Mouse (Mus musculus) heart, adult 11 months (tissue): ENCODE measurements around the gene Hivep2.
A peak's percentile ranks its signal among the peaks of the same experiment; 100 is the strongest.

ENCODE experiments used
- DNase-seq: peaks from one replicate; pipeline ENCODE4 v3.0.0; 2022

Gene Hivep2

DNA sequence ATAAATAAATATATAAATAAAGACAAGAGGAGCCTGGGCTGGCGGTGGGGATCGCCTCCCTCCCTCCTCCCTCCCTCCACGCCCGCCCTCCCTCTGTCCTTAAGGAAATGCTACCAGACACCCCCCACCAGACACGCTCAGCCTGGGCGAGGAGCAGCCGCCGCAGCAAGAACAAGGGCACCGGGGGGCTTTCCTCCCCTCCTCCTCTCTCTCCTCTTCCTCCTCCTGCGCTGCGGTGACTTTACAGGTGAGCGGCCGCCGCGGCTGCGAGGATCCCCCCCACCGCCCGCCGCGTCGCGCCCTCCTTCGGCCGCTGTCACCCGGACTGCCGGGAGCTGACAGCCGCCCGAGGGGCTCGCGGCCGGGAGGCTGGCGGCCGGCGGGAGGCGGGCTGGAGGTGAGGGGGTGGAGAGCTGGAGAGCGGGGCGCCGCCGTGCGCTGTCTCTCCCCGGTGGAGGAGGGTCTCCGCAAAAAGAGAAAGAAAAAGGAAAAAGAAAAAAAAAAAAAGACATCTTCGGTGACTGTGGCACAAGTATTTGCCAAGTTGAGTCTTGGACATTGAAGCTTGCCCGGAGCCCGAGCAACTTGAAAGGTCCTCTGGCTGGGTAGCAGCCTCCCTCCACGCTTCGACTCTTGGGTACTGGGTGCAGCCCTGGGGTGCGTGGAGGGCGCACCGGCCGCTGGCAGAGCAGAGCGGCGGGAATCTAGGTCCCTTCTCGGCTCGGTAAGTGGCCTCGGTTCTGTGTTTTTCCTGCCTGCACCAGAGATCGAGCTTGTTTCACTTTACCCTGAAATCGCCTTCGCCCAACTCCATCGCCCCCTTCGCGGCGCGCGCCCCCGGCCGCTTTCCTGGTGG is at the start of gene Hivep2:
Hivep2 (plus strand) TSS at position 102 of the 856 bp plus-strand sequence.
- peak; percentile 97 for DNase-seq

DNA sequence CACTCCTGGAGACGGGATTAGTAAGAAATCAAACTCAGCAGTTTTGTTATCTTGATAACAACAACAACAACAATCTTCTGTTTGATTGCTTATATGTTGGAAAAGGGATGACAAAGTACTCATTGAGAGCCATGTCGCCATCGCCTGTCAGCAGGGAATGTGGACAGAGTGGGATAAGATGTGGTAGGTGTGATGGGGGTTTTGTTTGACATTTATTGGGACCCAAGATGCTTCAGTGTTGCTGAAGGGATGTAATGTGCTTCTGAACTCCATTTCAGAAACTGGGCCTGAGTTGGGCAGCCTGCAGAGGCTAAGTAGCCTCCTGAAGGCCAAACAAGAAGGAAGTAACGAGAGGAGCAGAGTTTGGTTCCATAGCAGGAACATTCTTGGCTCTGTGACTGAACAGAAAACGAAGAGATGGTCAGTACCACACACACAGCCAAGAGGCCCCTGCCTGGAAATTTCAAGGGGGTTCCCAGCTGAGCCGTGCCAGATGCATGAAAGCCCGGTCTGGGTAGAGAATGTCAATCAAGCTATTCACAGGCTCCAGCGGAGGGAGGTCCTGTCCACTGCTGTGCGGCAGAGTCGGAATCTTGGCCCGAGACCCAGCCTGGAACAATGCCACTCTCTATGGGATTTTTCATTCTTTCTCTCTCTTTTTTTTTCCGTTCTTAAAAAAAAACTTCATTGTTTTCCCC is 49.1 kb upstream of the Hivep2 start:
- peak; percentile 88 for DNase-seq

DNA sequence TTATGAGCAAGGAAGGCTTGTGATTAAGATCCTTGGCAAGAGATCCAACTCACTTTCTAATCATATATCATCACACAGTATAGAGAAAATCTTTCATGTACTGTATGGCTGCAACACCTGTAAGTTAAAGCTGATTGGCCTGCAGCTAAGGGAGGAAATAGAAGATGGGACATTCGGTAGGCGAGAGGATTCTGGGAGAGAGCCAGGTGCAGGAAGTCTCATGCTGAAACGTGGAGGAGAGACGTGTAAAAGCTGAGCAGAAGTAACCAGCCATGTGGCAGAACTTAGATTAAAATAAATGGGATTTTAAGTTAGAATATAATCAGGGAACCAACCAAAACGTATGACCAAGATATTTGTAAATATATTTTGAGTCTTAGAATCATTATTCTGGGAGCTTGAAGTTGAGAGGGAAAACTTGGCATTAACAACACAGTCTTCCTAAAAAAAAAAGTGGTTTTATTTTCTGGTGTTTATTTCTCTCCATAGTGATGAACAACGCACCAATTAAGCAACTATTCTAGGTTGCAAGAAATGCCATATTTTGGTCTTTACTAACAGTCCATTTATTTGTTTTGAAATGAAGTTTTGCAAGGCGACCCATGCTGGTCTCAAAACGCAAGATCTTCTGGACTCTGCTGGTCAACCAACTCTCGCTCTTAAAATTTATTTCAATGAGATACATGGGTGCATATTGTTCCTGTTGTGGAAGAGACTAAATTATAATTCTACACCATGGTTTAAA is 44.1 kb upstream of the Hivep2 start:
- peak; percentile 41 for DNase-seq

DNA sequence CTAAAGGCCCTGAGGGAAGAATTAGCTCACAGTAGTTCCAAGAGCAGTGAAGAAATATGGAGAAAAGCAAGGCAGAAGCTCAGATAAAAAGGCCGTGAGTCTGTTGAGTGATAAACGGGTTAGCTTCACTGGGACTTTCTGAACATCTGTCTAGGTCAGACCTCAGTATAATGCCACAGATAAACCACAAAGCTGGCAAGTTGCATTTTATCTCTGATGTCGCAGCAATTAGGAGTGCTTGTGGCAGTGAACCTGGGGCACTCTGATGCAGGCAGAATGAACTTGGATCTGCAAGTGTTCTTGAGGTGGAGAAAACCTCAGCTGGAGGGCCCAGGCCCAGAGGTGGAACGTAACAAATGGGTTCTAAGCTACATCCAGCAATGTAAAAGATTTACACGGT is 36.6 kb upstream of the Hivep2 start:
- DNase-seq: peak; percentile 25

DNA sequence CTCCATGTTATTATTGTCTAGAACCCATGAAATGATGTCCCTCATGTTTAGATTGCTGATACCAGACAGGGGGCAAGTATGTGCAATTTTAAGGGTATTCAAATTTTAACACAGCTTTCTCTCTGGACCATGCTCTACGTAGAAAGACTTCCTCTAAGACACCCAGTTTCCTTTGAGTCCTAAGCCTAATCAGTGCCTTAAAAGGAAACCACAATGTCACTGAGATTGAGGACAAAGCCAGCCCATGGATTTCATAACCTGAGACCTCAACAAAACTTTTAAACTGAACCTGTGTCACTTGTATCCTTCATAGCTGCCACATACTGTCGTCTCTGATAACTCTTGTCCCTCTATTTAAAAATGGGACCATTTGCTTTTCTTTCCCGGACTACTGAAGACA is 33.7 kb upstream of the Hivep2 start:
- DNase-seq: no peak

DNA sequence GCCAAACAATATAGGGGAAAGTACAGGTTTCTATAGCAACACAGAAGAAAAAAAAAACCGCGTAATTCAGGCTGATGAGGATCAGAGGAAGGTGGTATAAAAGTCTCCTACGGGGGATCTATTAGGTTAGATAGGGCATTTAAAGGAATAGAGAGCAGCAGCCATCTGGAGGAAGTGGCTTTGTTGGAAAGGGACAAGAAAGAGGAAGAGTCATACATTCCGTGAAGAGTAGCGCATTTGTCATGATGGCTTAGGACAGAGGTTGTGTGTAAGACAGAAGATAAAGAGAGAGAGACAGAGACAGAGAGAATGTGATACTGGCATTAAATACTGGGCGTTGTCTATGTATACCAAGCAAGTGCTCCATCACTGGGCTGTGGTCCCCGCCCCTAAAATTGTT is 32.6 kb upstream of the Hivep2 start:
- peak; percentile 33 for DNase-seq

DNA sequence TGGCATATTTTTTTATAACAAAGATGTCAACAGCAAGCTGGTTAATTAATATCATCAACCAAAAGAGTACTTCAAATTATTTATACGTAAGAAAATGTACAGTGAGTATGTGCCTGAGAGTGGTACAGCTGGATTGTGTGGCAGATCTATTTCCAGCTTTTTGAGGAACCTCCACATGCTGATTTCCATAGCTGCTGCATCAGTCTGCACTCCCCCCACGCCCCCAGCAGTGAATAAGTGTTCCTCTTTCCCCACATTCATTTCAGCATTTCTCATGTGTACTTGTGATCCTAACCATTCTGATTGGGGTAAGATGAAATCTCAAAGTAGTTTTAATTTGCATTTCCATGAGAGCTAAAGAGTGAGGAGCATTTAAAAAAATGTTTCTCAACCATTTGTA is 30.2 kb upstream of the Hivep2 start:
- DNase-seq: peak; percentile 87

DNA sequence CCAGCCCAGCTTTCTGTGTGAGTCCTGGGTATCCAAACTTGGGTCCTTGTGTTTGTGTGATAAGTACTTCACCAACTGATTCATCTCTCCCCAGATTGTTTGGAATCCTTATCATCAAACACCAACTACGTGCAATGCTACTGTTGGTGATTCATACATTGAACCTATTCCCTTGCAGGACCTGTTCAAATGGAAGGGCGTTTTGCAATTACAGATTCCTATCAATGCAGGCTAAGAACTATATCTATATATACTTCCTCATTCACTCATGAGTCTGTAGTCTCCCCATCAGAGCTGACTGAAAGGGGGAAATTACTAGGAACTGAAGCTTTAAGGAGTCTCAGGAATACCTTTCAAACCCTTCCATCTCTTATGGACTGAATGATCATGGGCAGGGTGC is 24.5 kb upstream of the Hivep2 start:
- no peak for DNase-seq

DNA sequence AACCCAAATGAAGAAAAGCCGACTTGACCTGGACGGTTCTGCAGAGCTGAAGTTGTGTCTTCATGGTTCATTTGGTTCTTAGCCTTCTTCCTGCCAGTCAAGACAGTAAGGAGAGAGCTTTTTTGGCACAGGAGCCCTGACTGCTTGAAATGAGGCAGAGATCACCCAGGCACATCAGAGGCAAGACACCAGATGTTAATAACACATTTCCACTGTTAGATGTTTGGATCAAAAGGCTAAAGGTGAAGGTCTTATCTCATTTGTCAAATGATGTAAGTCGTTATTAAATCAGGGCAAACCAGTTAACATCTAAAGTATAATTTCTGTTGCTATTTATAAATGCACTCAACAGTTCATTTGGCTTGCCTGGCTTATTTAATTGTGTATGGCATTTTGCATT is 22.2 kb upstream of the Hivep2 start:
- DNase-seq: no peak

DNA sequence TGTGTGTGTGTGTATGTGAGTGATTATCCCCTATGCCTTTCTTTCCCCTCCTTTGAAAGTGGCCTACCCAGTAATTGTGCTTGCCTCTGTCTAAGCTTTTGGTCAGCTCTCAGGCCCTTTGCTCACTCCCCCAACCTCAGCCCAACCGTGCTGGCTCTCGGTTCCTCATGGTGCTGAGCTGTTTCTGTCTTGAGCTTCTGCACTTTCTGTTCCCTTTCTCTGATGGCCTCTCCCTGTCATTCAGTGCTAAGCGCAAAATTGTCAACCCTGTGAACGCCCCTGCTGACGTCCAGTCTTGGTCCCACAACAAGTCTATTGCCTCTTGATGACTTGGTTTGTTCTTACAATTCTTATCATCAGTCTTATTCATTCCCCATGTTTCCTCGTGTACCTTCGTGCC is 19.4 kb upstream of the Hivep2 start:
- DNase-seq: peak; percentile 96

DNA sequence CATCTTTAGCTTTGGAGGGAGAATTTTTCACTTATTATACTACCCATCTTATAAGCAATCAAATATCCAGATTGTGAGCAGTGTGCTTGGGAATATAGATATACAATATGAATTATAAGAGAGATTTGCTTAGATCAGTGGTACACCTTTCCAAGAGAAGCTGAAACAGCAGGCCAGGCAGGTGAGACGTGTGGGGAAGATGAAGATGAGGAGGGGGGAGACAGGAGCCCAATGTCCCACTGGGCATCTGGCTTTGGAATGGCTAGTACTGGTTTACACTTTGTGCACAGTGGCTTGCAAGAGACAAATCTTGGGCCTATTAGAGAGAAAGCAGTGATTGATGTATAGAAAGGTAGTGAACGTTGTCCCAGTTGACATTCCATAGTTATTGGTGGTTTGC is 2.9 kb upstream of the Hivep2 start:
- DNase-seq: peak; percentile 90

DNA sequence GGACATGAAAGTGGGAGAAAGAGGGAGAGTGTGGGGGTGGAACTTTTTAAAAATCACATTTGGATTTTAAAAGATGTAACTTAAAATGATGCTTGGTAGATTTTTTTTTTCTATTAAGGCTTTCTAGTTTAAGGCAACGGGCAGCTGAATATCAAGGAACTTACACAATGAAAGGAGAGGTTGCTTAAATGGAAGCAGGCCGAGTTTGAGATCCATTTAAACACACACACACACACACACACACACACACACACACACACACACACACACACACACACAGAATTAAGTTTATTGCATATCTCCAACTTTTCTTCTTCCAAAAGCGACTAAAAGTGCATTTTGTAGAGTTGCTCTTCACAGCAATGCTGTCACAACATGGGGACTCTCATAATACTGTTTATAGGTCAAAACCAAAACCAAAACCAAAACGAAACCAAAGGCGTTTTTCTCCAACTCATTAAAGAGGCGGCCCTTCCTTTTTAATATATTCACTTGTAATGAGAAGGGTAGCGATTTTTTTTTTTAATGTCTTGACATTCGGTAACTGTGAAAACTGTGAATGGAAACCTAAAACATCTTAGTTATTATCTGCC is 1.9 kb upstream of the Hivep2 start:
- DNase-seq: no peak

DNA sequence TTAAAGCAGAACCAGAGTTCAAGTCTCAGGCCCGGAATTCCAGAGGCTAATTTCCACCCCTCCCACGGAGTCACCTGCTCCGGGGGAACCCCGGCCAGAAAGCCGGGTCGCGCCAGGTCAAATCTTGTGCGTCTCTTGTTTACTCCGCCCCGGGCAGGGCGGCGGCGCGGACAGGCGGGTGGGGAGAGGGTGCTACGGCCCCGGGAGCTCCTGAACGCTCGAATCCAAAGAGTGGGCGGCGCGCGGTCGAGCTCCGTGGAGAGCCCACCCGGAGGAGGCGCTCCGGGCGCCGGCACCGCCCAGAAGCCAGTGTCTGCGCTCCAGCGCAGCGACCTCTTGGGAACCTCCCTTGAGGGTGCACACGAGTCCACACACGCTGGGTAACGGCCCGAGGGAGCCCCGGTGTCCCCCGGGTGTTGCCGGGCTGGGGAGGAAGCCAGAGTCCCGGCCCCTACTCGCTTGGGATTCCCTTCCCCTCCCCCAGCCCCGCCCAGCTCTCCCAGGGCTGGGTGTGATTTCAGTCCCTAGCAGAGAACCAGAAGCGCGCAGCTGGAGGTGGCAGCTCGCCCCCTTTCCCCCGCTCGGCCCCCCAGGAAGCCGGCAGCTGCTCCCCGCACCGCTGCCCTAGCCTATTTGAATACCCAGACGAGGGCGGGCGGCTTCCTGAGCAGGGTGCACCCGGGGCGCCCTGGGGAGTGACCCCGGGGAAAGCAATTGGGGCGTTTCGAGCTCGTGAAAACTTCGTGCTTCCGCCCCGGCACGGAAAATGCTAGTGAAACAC is 1.2 kb upstream of the Hivep2 start:
- DNase-seq: peak; percentile 100

DNA sequence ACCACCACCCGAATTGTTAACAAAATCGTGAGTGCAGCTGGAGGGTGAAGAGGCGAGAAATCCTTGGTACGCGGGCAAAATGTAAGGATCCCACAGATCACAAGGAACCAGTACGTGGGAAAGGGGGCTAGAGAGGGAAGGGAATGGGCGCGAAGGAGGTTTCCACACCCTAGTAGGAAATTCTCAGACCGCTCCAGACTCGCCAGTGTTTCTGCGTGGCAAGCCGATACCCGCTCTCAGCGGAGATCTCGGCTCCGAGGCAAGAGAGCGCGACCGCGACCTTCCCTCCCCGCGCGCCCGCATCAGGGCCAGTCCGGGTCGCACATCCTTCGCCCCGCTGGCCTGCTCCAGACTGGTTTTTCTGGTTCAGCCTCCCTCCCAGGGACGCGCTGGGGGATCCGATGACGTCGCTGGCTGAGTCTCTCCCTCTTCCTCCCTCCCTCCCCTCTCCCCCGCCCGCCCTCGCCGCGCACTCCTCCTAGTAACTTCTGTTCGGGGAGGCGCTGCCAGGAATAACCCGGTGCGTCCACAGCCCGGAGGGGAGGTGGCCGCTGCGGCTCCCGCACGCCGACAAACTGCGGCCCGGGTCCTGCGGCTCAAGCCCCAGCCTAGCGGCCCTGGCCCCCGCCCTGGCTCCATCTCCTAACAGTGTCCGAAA is 430 bp upstream of the Hivep2 start:
- peak; percentile 100 for DNase-seq

DNA sequence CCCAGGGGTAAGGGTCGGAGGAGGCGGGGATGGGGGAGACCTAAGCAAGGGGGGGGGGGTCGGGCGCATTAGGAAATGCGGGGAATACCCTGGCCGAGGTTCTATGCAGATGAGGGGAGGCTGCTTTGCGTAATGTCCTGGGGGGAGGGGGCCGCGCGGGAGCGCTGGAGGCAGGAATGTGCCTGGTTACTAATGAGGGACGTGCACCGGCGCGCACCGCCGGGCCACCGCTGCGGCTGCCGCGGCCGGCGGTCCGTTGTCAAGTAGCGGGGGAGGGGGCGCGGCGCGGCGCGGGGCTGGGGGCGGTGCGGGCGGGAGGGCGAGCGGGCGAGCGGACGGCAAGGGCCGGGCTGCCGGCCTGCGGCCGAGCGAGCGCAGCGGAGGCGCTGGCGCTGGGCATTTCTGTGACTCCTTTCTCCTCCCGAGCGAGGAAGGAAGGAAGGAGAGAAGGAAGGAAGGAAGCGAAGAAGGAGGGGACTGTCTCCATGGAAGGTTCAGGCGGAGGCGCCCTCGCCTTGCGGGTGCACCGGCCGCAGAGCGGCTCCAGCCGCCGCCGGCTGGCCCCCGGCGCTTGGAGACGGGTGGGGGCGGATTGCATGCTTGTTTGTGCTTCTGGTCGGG is 1.1 kb downstream of the Hivep2 start:
- peak; percentile 98 for DNase-seq

DNA sequence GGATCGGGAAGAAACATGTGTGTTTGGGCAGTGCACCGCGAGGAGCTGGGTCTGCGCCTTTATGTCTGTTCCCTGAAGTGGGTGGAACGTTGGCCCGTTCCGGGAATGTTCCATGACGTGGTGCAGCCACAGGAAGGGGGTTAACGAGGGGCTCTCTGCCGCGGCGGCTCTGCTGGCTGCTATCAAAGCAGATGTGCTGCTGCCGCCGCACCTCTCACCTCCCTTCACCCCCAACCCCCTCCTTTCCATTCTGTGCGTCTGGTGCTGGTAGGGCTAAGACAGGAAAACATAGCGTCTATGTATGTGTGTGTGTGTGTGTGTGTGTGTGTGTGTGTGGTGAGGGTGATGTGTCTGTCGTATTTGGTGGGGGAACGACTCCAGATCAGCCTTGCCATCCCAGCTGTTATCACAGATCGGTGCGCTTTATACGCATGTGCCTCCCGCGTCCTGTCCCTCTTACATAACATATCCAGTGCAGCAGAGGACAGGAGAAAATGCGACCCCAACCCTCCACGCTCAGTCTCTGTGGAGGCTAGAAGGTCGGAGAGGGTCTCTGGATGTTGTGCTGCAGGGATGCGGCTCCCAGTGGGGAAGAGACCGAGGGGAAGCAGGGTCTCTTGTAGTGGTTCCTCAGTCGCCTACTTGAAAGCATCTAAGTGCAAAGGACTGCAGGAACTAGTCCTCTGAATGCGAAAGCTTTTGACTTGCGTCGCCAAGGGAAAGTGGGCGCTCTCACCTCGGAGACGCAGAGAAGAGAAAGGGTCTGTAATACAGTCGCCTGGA is 1.8 kb downstream of the Hivep2 start:
- DNase-seq: peak; percentile 99

DNA sequence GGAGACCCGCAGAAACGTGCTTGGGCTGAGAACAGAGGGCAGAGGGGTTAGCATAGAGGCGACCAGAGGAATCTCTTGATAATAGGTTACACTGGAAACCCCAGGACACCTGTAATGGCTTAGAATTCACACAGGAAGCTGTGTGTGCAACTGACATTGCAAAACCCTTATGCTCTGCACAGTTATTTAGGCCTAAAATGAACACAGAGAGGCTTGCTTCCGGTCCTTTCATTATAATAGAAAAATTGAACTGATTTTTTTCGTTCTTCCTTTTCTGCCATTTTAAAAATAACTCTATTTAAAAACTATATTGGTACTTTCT is 2.3 kb downstream of the Hivep2 start:
- no peak for DNase-seq

DNA sequence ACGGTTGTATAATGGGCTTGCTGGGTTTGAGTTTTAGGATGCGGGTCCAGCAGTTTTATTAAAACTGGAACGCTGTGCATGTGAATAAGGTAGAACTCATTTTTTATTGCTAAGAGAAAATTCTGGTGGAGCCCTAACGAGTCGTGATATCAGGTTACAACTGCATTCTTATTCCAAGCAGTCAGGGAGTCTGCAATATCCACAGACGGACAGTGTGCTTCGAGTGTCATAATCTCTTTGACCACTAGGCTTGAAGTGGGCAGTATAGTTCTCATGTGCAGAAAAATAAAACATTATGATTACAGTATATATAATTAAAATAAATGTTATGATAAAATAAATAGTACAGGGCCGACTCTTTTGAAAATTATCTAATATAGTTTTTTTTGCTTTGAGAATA is 3.1 kb downstream of the Hivep2 start:
- no peak for DNase-seq

DNA sequence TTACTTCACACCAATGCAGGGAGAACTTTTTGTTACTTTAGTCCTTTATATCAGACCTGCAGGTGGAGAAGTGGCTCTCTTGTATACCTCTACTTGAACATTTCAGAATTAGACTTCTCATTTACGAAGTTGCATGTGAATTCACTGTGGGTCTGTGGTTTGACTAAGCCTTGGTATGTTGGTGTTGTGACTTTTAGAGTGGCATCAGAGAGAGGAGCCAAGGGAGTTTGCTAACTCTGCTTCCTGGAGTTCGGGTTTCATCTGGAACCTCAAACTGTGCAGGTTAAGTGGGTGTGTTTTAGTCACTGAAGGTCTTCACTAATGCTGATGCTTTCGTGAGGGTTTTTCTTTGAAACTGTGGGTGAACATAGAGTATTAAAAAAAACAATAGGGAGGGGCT is 4.4 kb downstream of the Hivep2 start:
- DNase-seq: no peak

DNA sequence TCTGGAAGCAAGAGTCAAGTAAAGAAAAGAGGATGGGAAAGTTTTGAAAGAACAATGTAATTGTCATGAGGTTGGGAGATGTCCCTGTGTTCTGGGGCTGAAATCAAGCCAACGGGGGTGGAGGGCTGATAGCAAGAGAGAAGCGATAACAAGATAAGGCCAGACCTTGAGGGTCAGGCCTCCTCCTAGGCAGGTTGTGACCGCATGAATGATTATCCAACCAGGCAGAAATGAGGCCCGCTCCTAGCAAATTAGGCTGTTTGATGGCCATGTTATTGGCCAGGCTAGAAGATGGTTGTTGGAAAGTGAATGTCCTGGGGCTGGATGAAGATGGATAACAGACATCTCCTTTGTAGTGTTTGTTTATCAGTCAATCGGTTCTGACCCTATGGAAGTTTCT is 5.4 kb downstream of the Hivep2 start:
- DNase-seq: no peak
